Mouse (Mus musculus) kidney, adult 2 months (tissue): ENCODE data around the gene Ccser1.

ENCODE experiments used
- CTCF ChIP-seq: fragments of 200-500 bp; conservative IDR thresholded peaks from 2 replicates; pipeline ENCODE4 v1.5.1; 2011; ENCODE audit warnings: low read depth, mild to moderate bottlenecking, control low read depth, low read length, moderate library complexity, mixed read lengths; ENCODE audit not compliant: insufficient read depth, insufficient read length
- POLR2A ChIP-seq: fragments of 200-500 bp; IDR thresholded peaks from one replicate; pipeline ENCODE4 v1.6.1; 2011; ENCODE audit warnings: low read depth, low read length, control low read depth

- TF ChIP-seq CTCF (no peak), POLR2A (no peak)
Observed at GRCm38 (mm10) chr6:61328981-61329380, 148.9 kb downstream of the Ccser1 start.
